Mouse (Mus musculus): ENCODE data around the gene Dusp8. TPM values are rescaled to one million over a fixed set of nuclear protein-coding genes. Genes with fewer than 3 reads are reported as not detected.
"Not testable (repeated sequence)": the region's sequence is repeated elsewhere in the genome, so short reads cannot be mapped to it uniquely, and the experiment has no call there.

The Dusp8 gene
- 10 to 100 TPM in 6 of 26 experiments, 1 to 10 TPM in 15, under 1 TPM in 5; 0.38 to 22.0 (median 5.0) TPM for total RNA-seq (2018; cell fraction: chromatin; rRNA removed)
- total RNA-seq (2018; cell fraction: cytosol; rRNA removed) = 10 to 100 TPM in 3 of 26 experiments, 1 to 10 TPM in 15, under 1 TPM in 8; 0.15 to 16.7 (median 1.5) TPM
- 10 to 100 TPM in 8 of 26 experiments, 1 to 10 TPM in 15, under 1 TPM in 3; 0.47 to 23.6 (median 4.4) TPM for total RNA-seq (2018; cell fraction: nucleus; rRNA removed)
- polyA plus RNA-seq (2018) = 0.22 to 1.2 TPM (median 0.47 TPM) in 3 replicates

- Histone ChIP-seq H3K36me3 (ENCODE audit: inconsistent target) (no peaks in the 10 kb centered on the region), H3K27ac (no peak within 1 kb of the TSS)
Measured at GRCm38 (mm10) chr7:142095183-142095931, at the start of gene Dusp8. TSS of gene Dusp8 (minus strand) at chr7:142095843.

GRCm38 (mm10) chr7:142144507-142144906 lies 48.9 kb upstream of the Dusp8 start, which contains the start of gene Gm45337:
TSS of gene Gm45337 (minus strand) at chr7:142144607.
- H3K4me3 ChIP-seq (ENCODE audit: inconsistent target) = no peak within 1 kb of the TSS
- no peaks in the 10 kb centered on the region for H3K79me2 ChIP-seq (ENCODE audit: inconsistent target)
- no peak within 1 kb of the TSS for H3K27ac ChIP-seq
- WGBS (ENCODE audit: missing documents) = 100% methylated on average over 1 of the region's 1 CpGs
- no peaks in the 10 kb centered on the region for H3K36me3 ChIP-seq (ENCODE audit: inconsistent target)

More at GRCm38 (mm10) chr7:142095183-142095931, at the start of gene Dusp8:
- Histone ChIP-seq H3K4me3 (ENCODE audit: inconsistent target) (peak within 1 kb of the TSS; percentile 18; the same call in 1 of the 2 replicates), H3K79me2 (ENCODE audit: inconsistent target) (no peaks in the 10 kb centered on the region)
- under 1% methylated on average over 62 of the region's 63 CpGs for WGBS (ENCODE audit: missing documents)

- not testable (repeated sequence) for H3K27ac ChIP-seq; H3K4me3 ChIP-seq (ENCODE audit: inconsistent target); H3K36me3 ChIP-seq (ENCODE audit: inconsistent target); H3K79me2 ChIP-seq (ENCODE audit: inconsistent target)
- 0% methylated on average over 1 of the region's 1 CpGs for WGBS (ENCODE audit: missing documents)
Measured at GRCm38 (mm10) chr7:142143506-142144010, 47.9 kb upstream of the Dusp8 start.

GRCm38 (mm10) chr7:142140696-142141095 lies 45.1 kb upstream of the Dusp8 start:
- no peak overlapping the region for H3K4me3 ChIP-seq (ENCODE audit: inconsistent target)
- H3K27ac ChIP-seq = no peak overlapping the region
- H3K36me3 ChIP-seq (ENCODE audit: inconsistent target) = no peaks in the 10 kb centered on the region
- no peaks in the 10 kb centered on the region for H3K79me2 ChIP-seq (ENCODE audit: inconsistent target)
- WGBS (ENCODE audit: missing documents) = 25% methylated on average over 1 of the region's 1 CpGs

GRCm38 (mm10) chr7:142135934-142136333 lies 40.3 kb upstream of the Dusp8 start, which contains the start of gene Gm39115:
TSS of gene Gm39115 (minus strand) at chr7:142136034.
- 0% methylated on average over 2 of the region's 2 CpGs for WGBS (ENCODE audit: missing documents)
- not testable (repeated sequence) for H3K79me2 ChIP-seq (ENCODE audit: inconsistent target); H3K27ac ChIP-seq

GRCm38 (mm10) chr7:142134206-142134995 lies 38.8 kb upstream of the Dusp8 start:
- WGBS (ENCODE audit: missing documents) = 59% methylated on average over 4 of the region's 4 CpGs

More at GRCm38 (mm10) chr7:142135934-142136333, 40.3 kb upstream of the Dusp8 start, which contains the start of gene Gm39115:
- not testable (repeated sequence) for H3K4me3 ChIP-seq (ENCODE audit: inconsistent target); H3K36me3 ChIP-seq (ENCODE audit: inconsistent target)

GRCm38 (mm10) chr7:142128843-142129242 lies 33.2 kb upstream of the Dusp8 start:
- WGBS (ENCODE audit: missing documents) = 52% methylated on average over 4 of the region's 4 CpGs
- Histone ChIP-seq H3K4me3 (ENCODE audit: inconsistent target) (no peak overlapping the region), H3K36me3 (ENCODE audit: inconsistent target) (no peaks in the 10 kb centered on the region), H3K27ac (no peak overlapping the region), H3K79me2 (ENCODE audit: inconsistent target) (no peaks in the 10 kb centered on the region)

More at GRCm38 (mm10) chr7:142134206-142134995, 38.8 kb upstream of the Dusp8 start:
- H3K4me3 ChIP-seq (ENCODE audit: inconsistent target) = no peak overlapping the region
- no peaks in the 10 kb centered on the region for H3K36me3 ChIP-seq (ENCODE audit: inconsistent target)
- H3K79me2 ChIP-seq (ENCODE audit: inconsistent target) = no peaks in the 10 kb centered on the region
- no peak overlapping the region for H3K27ac ChIP-seq

- H3K36me3 ChIP-seq (ENCODE audit: inconsistent target); H3K4me3 ChIP-seq (ENCODE audit: inconsistent target); H3K79me2 ChIP-seq (ENCODE audit: inconsistent target); H3K27ac ChIP-seq: not testable (repeated sequence)
- 90% methylated on average over 1 of the region's 1 CpGs for WGBS (ENCODE audit: missing documents)
Measured at GRCm38 (mm10) chr7:142120629-142121028, 25.0 kb upstream of the Dusp8 start, which contains the start of gene Gm45618. TSS of gene Gm45618 (minus strand) at chr7:142120729.

GRCm38 (mm10) chr7:142119632-142120031 lies 24.0 kb upstream of the Dusp8 start:
- WGBS (ENCODE audit: missing documents) = 20% methylated on average over 5 of the region's 5 CpGs
- H3K4me3 ChIP-seq (ENCODE audit: inconsistent target) = no peak overlapping the region
- no peaks in the 10 kb centered on the region for H3K79me2 ChIP-seq (ENCODE audit: inconsistent target)
- H3K36me3 ChIP-seq (ENCODE audit: inconsistent target) = no peaks in the 10 kb centered on the region
- H3K27ac ChIP-seq = no peak overlapping the region

- Histone ChIP-seq H3K36me3 (ENCODE audit: inconsistent target) (no peaks in the 10 kb centered on the region), H3K27ac (no peak overlapping the region), H3K79me2 (ENCODE audit: inconsistent target) (no peaks in the 10 kb centered on the region), H3K4me3 (ENCODE audit: inconsistent target) (no peak overlapping the region)
- WGBS (ENCODE audit: missing documents) = 54% methylated on average over 5 of the region's 5 CpGs
Measured at GRCm38 (mm10) chr7:142104747-142105146, 9.1 kb upstream of the Dusp8 start.

- no peaks in the 10 kb centered on the region for H3K79me2 ChIP-seq (ENCODE audit: inconsistent target)
- no peak overlapping the region for H3K27ac ChIP-seq
- no peaks in the 10 kb centered on the region for H3K36me3 ChIP-seq (ENCODE audit: inconsistent target)
- H3K4me3 ChIP-seq (ENCODE audit: inconsistent target) = no peak overlapping the region
- WGBS (ENCODE audit: missing documents) = 12% methylated on average over 8 of the region's 9 CpGs
Measured at GRCm38 (mm10) chr7:142097776-142098175, 2.1 kb upstream of the Dusp8 start.

- H3K4me3 ChIP-seq (ENCODE audit: inconsistent target) = no peak overlapping the region
- WGBS (ENCODE audit: missing documents) = 48% methylated on average over 4 of the region's 4 CpGs
- no peak overlapping the region for H3K27ac ChIP-seq
- H3K36me3 ChIP-seq (ENCODE audit: inconsistent target) = no peaks in the 10 kb centered on the region
- H3K79me2 ChIP-seq (ENCODE audit: inconsistent target) = no peaks in the 10 kb centered on the region
Measured at GRCm38 (mm10) chr7:142096701-142097100, 1.1 kb upstream of the Dusp8 start.

GRCm38 (mm10) chr7:142094301-142095143 lies 1.1 kb downstream of the Dusp8 start:
- no peaks in the 10 kb centered on the region for H3K79me2 ChIP-seq (ENCODE audit: inconsistent target)

More at GRCm38 (mm10) chr7:142094301-142095143, 1.1 kb downstream of the Dusp8 start:
- Histone ChIP-seq H3K4me3 (ENCODE audit: inconsistent target) (peak overlapping the region; percentile 16; the same call in 1 of the 2 replicates), H3K27ac (no peak overlapping the region), H3K36me3 (ENCODE audit: inconsistent target) (no peaks in the 10 kb centered on the region)
- WGBS (ENCODE audit: missing documents) = 4% methylated on average over 89 of the region's 89 CpGs

All from macrophage (primary cell).